Mouse (Mus musculus) liver, adult 2 months (tissue): ENCODE data around the gene Glt6d1.

Experiments
- CTCF ChIP-seq: fragments of 200-500 bp; IDR thresholded peaks from 2 replicates; pipeline ENCODE4 v1.5.1; 2011; ENCODE audit warnings: low read depth, low read length, control low read depth
- POLR2A ChIP-seq: fragments of 200-500 bp; IDR thresholded peaks from 2 replicates; pipeline ENCODE4 v1.6.1; 2011; ENCODE audit warnings: low read length, control low read depth; ENCODE audit not compliant: insufficient read depth; ENCODE audit errors: extremely low read depth

DNA sequence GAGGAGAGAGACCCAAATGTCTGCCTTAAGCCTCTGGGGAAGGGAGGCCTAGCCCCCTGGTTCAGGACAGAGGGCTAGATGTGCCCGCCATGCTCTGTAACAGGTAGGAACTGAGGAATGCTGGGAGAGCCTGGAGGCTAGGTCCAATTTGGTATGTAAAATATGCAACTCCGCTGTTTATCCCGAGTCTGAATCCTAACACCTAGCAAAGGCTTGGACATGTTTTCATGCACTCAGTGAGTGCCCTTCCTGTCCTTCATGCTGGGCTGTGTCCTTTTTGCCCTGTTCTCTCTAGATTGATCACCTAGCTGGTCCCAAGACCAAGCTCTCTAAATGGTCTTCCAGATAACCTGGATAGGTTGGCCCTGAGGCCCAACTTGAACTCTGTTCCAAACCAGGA is 44.2 kb upstream of the Glt6d1 start:
- TF ChIP-seq CTCF (no peak), POLR2A (no peak)
